In genomic region chr13:44305134-44305991, GRCm38 (mm10) we compare ENCODE assay signal across 10 mouse cellular contexts.
DNase-seq lines count a peak whose midpoint lies in the region; ATAC-seq and TF ChIP-seq lines count a peak whose summit lies in the region.
"Had no signal": no experiment of that assay in that cellular context is flagged by ENCODE, and none has a peak within 500 bp of the region (broad histone marks: within the 10 kb centered on the region; RNA-seq: fewer than 3 reads in every experiment).

No protein-coding gene starts in this region.

- H3K36me3 ChIP-seq in spleen, adult 2 months (ENCODE audit: control insufficient read depth, insufficient read depth, low read length) = no peaks in the 10 kb centered on the region
- H3K36me3 ChIP-seq in forebrain, embryonic 16.5 days (ENCODE audit: control insufficient read depth, insufficient read depth) = no peaks in the 10 kb centered on the region
- H3K36me3 ChIP-seq: embryonic facial prominence, embryonic 15.5 days had no signal

- ATAC-seq in megakaryocyte progenitor cell, adult 5-6 weeks (replicated peaks; ENCODE audit: poor library complexity) = peak; percentile 93
- ATAC-seq in erythroid progenitor cell, adult 5-6 weeks (replicated peaks; ENCODE audit: low FRiP score, poor library complexity, severe bottlenecking) = no peak
- ATAC-seq in forebrain, embryonic 16.5 days = no peak

- no peak overlapping the region for H3K4me3 ChIP-seq in spleen, adult 2 months (ENCODE audit: extremely low read depth, insufficient read depth, insufficient read length)
- no peak overlapping the region for H3K4me3 ChIP-seq in forebrain, embryonic 16.5 days (replicated peaks; ENCODE audit: low read length)
- H3K4me3 ChIP-seq: embryonic facial prominence, embryonic 15.5 days had no signal

- WGBS in spleen, adult 2 months = 56% methylated on average over 9 of the region's 9 CpGs
- 74% methylated on average over 9 of the region's 9 CpGs for WGBS in forebrain, embryonic 16.5 days

- no peaks in the 10 kb centered on the region for H3K9me3 ChIP-seq in forebrain, embryonic 16.5 days (ENCODE audit: control insufficient read depth, low read length)
- H3K9me3 ChIP-seq: embryonic facial prominence, embryonic 15.5 days had no signal

- H3K4me1 ChIP-seq in spleen, adult 2 months (ENCODE audit: control insufficient read depth, insufficient read depth, insufficient read length) = no peaks in the 10 kb centered on the region
- no peaks in the 10 kb centered on the region; the same call in 1 of the 2 replicates for H3K4me1 ChIP-seq in forebrain, embryonic 16.5 days (replicated peaks; ENCODE audit: control insufficient read depth, insufficient read depth, low read length)
- H3K4me1 ChIP-seq: embryonic facial prominence, embryonic 15.5 days had no signal

- TF ChIP-seq CTCF in spleen, adult 2 months (IDR thresholded peaks at IDR 0.05; ENCODE audit: extremely low read depth, insufficient read depth, insufficient read length, insufficient replicate concordance) = peak; percentile 14; the same call in 1 of the 2 replicates

- H3K9ac ChIP-seq in forebrain, embryonic 16.5 days (replicated peaks; ENCODE audit: low read depth, low read length) = no peak overlapping the region
- H3K9ac ChIP-seq: embryonic facial prominence, embryonic 15.5 days had no signal

- peak; percentile 60 for DNase-seq in cerebellum, adult 9-10 months
- DNase-seq in cerebellum, adult 8-10 months = no peak
- DNase-seq in spleen, adult 2 months (ENCODE audit: low read depth in 1 of 2, low spot score in 2 of 2) = peak; percentile 5 to 31
- no peak for DNase-seq in spleen, adult 12 weeks (ENCODE audit: low spot score)
- DNase-seq in retina, embryonic 14.5 days (ENCODE audit: low spot score) = no peak

- H3K27ac ChIP-seq in spleen, adult 2 months (ENCODE audit: insufficient read depth, low read length) = no peak overlapping the region
- H3K27ac ChIP-seq in forebrain, embryonic 16.5 days (ENCODE audit: low read length) = no peak overlapping the region
- H3K27ac ChIP-seq: embryonic facial prominence, embryonic 15.5 days; macrophage had no signal

- no peaks in the 10 kb centered on the region for H3K27me3 ChIP-seq in spleen, adult 2 months (ENCODE audit: control insufficient read depth, insufficient read depth, low read length)
- no peaks in the 10 kb centered on the region for H3K27me3 ChIP-seq in forebrain, embryonic 16.5 days (replicated peaks; ENCODE audit: control insufficient read depth, insufficient read depth, low read length)
- H3K27me3 ChIP-seq: embryonic facial prominence, embryonic 15.5 days had no signal

- TF ChIP-seq POLR2A in spleen, adult 2 months (IDR thresholded peaks at IDR 0.05; ENCODE audit: low read depth, low read length) = no peak

- no peak overlapping the region for H3K4me2 ChIP-seq in forebrain, embryonic 16.5 days (ENCODE audit: low read length)
- H3K4me2 ChIP-seq: embryonic facial prominence, embryonic 15.5 days had no signal

Comparison
In these comparisons a context has a peak if more than half of its experiments do, and no peak if none do; other contexts are left out.
1. DNase-seq: peak in cerebellum, adult 9-10 months (single experiment) and spleen, adult 2 months (2 of 2); none in cerebellum, adult 8-10 months (single experiment), spleen, adult 12 weeks (single experiment) and retina, embryonic 14.5 days (single experiment).